ENCODE assay signal across 15 mouse cellular contexts in genomic region chr9:79038971-79039370, GRCm38 (mm10).
"Had no signal": no experiment of that assay in that cellular context is flagged by ENCODE, and none has a peak within 500 bp of the region (broad histone marks: within the 10 kb centered on the region; RNA-seq: fewer than 3 reads in every experiment).

No protein-coding gene starts in this region.

- H3K9me3 ChIP-seq: limb, embryonic 15.5 days; liver, embryonic 13.5 days; lung, embryonic 15.5 days; midbrain, embryonic 12.5 days; neural tube, embryonic 13.5 days; stomach, embryonic 15.5 days had no signal

- H3K4me3 ChIP-seq: layer of hippocampus, adult 2 months; limb, embryonic 15.5 days; liver, embryonic 13.5 days; lung, embryonic 15.5 days; midbrain, embryonic 12.5 days; neural tube, embryonic 13.5 days; stomach, embryonic 15.5 days had no signal

- H3K27ac ChIP-seq: layer of hippocampus, adult 2 months; limb, embryonic 15.5 days; liver, embryonic 13.5 days; lung, embryonic 15.5 days; midbrain, embryonic 12.5 days; neural tube, embryonic 13.5 days; stomach, embryonic 15.5 days had no signal

- H3K4me1 ChIP-seq: limb, embryonic 15.5 days; liver, embryonic 13.5 days; lung, embryonic 15.5 days; midbrain, embryonic 12.5 days; neural tube, embryonic 13.5 days; stomach, embryonic 15.5 days had no signal

- H3K36me3 ChIP-seq: limb, embryonic 15.5 days; liver, embryonic 13.5 days; lung, embryonic 15.5 days; midbrain, embryonic 12.5 days; neural tube, embryonic 13.5 days; stomach, embryonic 15.5 days had no signal

- H3K27me3 ChIP-seq: limb, embryonic 15.5 days; liver, embryonic 13.5 days; lung, embryonic 15.5 days; midbrain, embryonic 12.5 days; neural tube, embryonic 13.5 days; stomach, embryonic 15.5 days had no signal

- H3K4me2 ChIP-seq: limb, embryonic 15.5 days; liver, embryonic 13.5 days; lung, embryonic 15.5 days; midbrain, embryonic 12.5 days; neural tube, embryonic 13.5 days; stomach, embryonic 15.5 days had no signal

- H3K9ac ChIP-seq: limb, embryonic 15.5 days; liver, embryonic 13.5 days; liver, postnatal 0 days; lung, embryonic 15.5 days; midbrain, embryonic 12.5 days; neural tube, embryonic 13.5 days; stomach, embryonic 15.5 days had no signal

- DNase-seq: kidney, postnatal 10 days; kidney, postnatal 4 days; liver, embryonic 13.5 days; liver, postnatal 0 days; lung, postnatal 14 days; right cerebral cortex, postnatal 14 days; thymus, adult 2 months; thymus, postnatal 36 days had no signal

- ATAC-seq: liver, postnatal 0 days; midbrain, embryonic 16.5 days had no signal
